10 mouse cellular contexts compared by ENCODE assay signal in the genomic region with DNA sequence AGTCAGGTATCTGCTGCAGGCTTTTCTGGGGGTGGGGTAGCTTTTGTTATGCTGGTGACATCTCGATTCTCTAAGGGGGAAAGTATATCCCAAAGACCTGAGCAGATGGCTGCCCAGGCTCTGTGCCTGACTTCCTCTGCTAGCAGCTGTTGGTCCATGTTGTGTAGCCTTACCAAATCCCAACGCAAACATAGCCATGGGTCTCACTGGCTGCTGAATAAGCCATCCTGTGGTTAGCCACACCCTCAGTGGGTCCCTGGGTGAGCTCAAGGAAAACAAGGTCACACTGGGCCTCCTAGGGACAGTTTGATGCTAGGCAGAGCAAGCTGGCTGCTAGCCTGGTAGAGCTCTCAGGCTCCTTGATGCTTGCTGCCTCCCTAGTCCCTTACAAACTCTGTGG. TPM values are rescaled to one million over a fixed set of nuclear protein-coding genes. Genes with fewer than 3 reads are reported as not detected.
DNase-seq lines count a peak whose midpoint lies in the region; ATAC-seq lines count a peak whose summit lies in the region.
"Had no signal": no experiment of that assay in that cellular context is flagged by ENCODE, and none has a peak within 500 bp of the region (broad histone marks: within the 10 kb centered on the region; RNA-seq: fewer than 3 reads in every experiment).

No protein-coding gene starts in this region.

- H3K4me3 ChIP-seq in limb, embryonic 13.5 days: no peak overlapping the region
- H3K4me3 ChIP-seq in limb, embryonic 10.5 days: no peak overlapping the region
- H3K4me3 ChIP-seq in forebrain, embryonic 13.5 days: no peak overlapping the region

- DNase-seq in limb, embryonic 10.5 days (ENCODE audit: low spot score): no peak
- DNase-seq in retina, embryonic 14.5 days (ENCODE audit: low spot score): peak; percentile 33
- DNase-seq in spleen, adult 12 weeks (ENCODE audit: low spot score): no peak
- DNase-seq in heart, postnatal 25 days (ENCODE audit: low spot score): no peak
- no peak for DNase-seq in testis, postnatal 14 days (ENCODE audit: low spot score)
- DNase-seq: kidney, postnatal 14 days; left cerebral cortex, postnatal 4 days had no signal

- no peaks in the 10 kb centered on the region for H3K9me3 ChIP-seq in limb, embryonic 13.5 days
- no peaks in the 10 kb centered on the region for H3K9me3 ChIP-seq in limb, embryonic 10.5 days (replicated peaks)
- H3K9me3 ChIP-seq in forebrain, embryonic 13.5 days (replicated peaks): no peaks in the 10 kb centered on the region

- ATAC-seq in limb, embryonic 13.5 days (ENCODE audit: low FRiP score, low read depth): no peak
- ATAC-seq in forebrain, embryonic 13.5 days: no peak
- ATAC-seq in megakaryocyte progenitor cell, adult 5-6 weeks (replicated peaks; ENCODE audit: poor library complexity): peak; percentile 54

- 61% methylated on average over 2 of the region's 2 CpGs for WGBS in limb, embryonic 13.5 days
- WGBS in limb, embryonic 10.5 days: 56% methylated on average over 2 of the region's 2 CpGs
- 38% methylated on average over 2 of the region's 2 CpGs for WGBS in forebrain, embryonic 13.5 days

- no peak overlapping the region for H3K4me2 ChIP-seq in limb, embryonic 13.5 days (replicated peaks)
- peak overlapping the region; percentile 41 for H3K4me2 ChIP-seq in forebrain, embryonic 13.5 days

- H3K4me1 ChIP-seq in limb, embryonic 13.5 days: peaks cover 11% of the 10 kb centered on the region
- peaks cover 30% of the 10 kb centered on the region for H3K4me1 ChIP-seq in limb, embryonic 10.5 days
- H3K4me1 ChIP-seq in forebrain, embryonic 13.5 days: peaks cover 100% of the 10 kb centered on the region

- H3K9ac ChIP-seq in limb, embryonic 13.5 days: peak overlapping the region; percentile 43; the same call in 1 of the 2 replicates
- peak overlapping the region; percentile 58 for H3K9ac ChIP-seq in forebrain, embryonic 13.5 days

- H3K27ac ChIP-seq in limb, embryonic 13.5 days: no peak overlapping the region
- H3K27ac ChIP-seq in limb, embryonic 10.5 days: no peak overlapping the region
- H3K27ac ChIP-seq in forebrain, embryonic 13.5 days: peak overlapping the region; percentile 95

- intact Hi-C loops in heart, postnatal 25 days (cut with DNase I): no loop called here

- no peaks in the 10 kb centered on the region for H3K27me3 ChIP-seq in limb, embryonic 13.5 days
- H3K27me3 ChIP-seq in limb, embryonic 10.5 days (ENCODE audit: low read depth, poor library complexity, severe bottlenecking): no peaks in the 10 kb centered on the region
- H3K27me3 ChIP-seq in forebrain, embryonic 13.5 days: no peaks in the 10 kb centered on the region

- H3K36me3 ChIP-seq in limb, embryonic 13.5 days: no peaks in the 10 kb centered on the region
- peaks cover 5% of the 10 kb centered on the region; the same call in 1 of the 2 replicates for H3K36me3 ChIP-seq in limb, embryonic 10.5 days
- H3K36me3 ChIP-seq in forebrain, embryonic 13.5 days (ENCODE audit: poor library complexity, severe bottlenecking): 0 out of 2 replicates have a peak, but pooled peaks cover 6% of the 10 kb centered on the region

RNA-seq across cellular contexts. Expression of gene Lrp8, which starts 27.6 kb away (rescaled TPM):
- polyA plus RNA-seq in limb, embryonic 13.5 days (2015; fragmentation: Nextera tagmentation; extraction: Ambion mirVana): 3.1 and 3.3 TPM in 2 replicates
- polyA plus RNA-seq in limb, embryonic 10.5 days (2016; fragmentation: Nextera tagmentation; extraction: Ambion mirVana): 7.3 and 7.9 TPM in 2 replicates
- 37.2 and 42.6 TPM in 2 replicates for polyA plus RNA-seq in forebrain, embryonic 13.5 days (2015; fragmentation: Nextera tagmentation; extraction: Ambion mirVana)
- total RNA-seq in megakaryocyte progenitor cell, adult 5-6 weeks (2015): 15.6 and 19.7 TPM in 2 replicates
- total RNA-seq in megakaryocyte progenitor cell, adult 5-6 weeks (2017): 15.3 and 17.3 TPM in 2 replicates
- 1 to 10 TPM in 1 of 2 experiments, under 1 TPM in 1; 0.75 to 1.6 TPM for total RNA-seq in heart, postnatal 25 days (2021)

RNA-seq across cellular contexts. Expression of gene Magoh, which starts 49.9 kb away (rescaled TPM):
- 212 and 216 TPM in 2 replicates for polyA plus RNA-seq in limb, embryonic 13.5 days (2015; fragmentation: Nextera tagmentation; extraction: Ambion mirVana)
- 242 and 271 TPM in 2 replicates for polyA plus RNA-seq in limb, embryonic 10.5 days (2016; fragmentation: Nextera tagmentation; extraction: Ambion mirVana)
- 196 and 224 TPM in 2 replicates for polyA plus RNA-seq in forebrain, embryonic 13.5 days (2015; fragmentation: Nextera tagmentation; extraction: Ambion mirVana)
- total RNA-seq in megakaryocyte progenitor cell, adult 5-6 weeks (2015): 241 and 247 TPM in 2 replicates
- total RNA-seq in megakaryocyte progenitor cell, adult 5-6 weeks (2017): 327 and 344 TPM in 2 replicates
- total RNA-seq in heart, postnatal 25 days (2021): 10 to 100 TPM; 42.2 to 47.8 TPM

RNA-seq across cellular contexts. Expression of gene 0610037L13Rik, which starts 59.9 kb away (rescaled TPM):
- polyA plus RNA-seq in limb, embryonic 13.5 days (2015; fragmentation: Nextera tagmentation; extraction: Ambion mirVana): 148 and 152 TPM in 2 replicates
- polyA plus RNA-seq in limb, embryonic 10.5 days (2016; fragmentation: Nextera tagmentation; extraction: Ambion mirVana): 104 and 117 TPM in 2 replicates
- 116 and 118 TPM in 2 replicates for polyA plus RNA-seq in forebrain, embryonic 13.5 days (2015; fragmentation: Nextera tagmentation; extraction: Ambion mirVana)
- 59.8 and 60.9 TPM in 2 replicates for total RNA-seq in megakaryocyte progenitor cell, adult 5-6 weeks (2015)
- total RNA-seq in megakaryocyte progenitor cell, adult 5-6 weeks (2017): 44.5 and 65.4 TPM in 2 replicates
- 10 to 100 TPM; 52.3 to 57.1 TPM for total RNA-seq in heart, postnatal 25 days (2021)
